ENCODE assay signal across 31 mouse cellular contexts in genomic region chr9:15166896-15167295, GRCm38 (mm10). TPM values are rescaled to one million over a fixed set of nuclear protein-coding genes. Genes with fewer than 3 reads are reported as not detected.
"Had no signal": no experiment of that assay in that cellular context is flagged by ENCODE, and none has a peak within 500 bp of the region (broad histone marks: within the 10 kb centered on the region; RNA-seq: fewer than 3 reads in every experiment).

No protein-coding gene starts in this region.

- H3K9me3 ChIP-seq: embryonic facial prominence, embryonic 12.5 days had no signal

- H3K27ac ChIP-seq: embryonic facial prominence, embryonic 12.5 days; embryonic facial prominence, embryonic 13.5 days; forebrain, embryonic 10.5 days; forebrain, embryonic 12.5 days; forebrain, embryonic 13.5 days; forebrain, embryonic 15.5 days; gastrocnemius, adult 2 months; heart, adult 2 months had no signal

- H3K4me2 ChIP-seq: embryonic facial prominence, embryonic 12.5 days; embryonic facial prominence, embryonic 13.5 days; forebrain, embryonic 12.5 days; forebrain, embryonic 13.5 days; forebrain, embryonic 15.5 days; heart, embryonic 12.5 days had no signal

- H3K9ac ChIP-seq: embryonic facial prominence, embryonic 12.5 days; embryonic facial prominence, embryonic 13.5 days; forebrain, embryonic 12.5 days; forebrain, embryonic 13.5 days; forebrain, embryonic 15.5 days; forebrain, postnatal 0 days; heart, embryonic 12.5 days had no signal

- DNase-seq: cerebellum, adult 2 months; cerebellum, adult 8-10 months; cerebellum, adult 9-10 months; cerebellum, adult 9-11 months; cerebellum, postnatal 10 days; cerebellum, postnatal 14 days; cerebellum, postnatal 25 days; cerebellum, postnatal 36 days; embryo, embryonic 11 days; forebrain, postnatal 0 days; gastrocnemius, adult 2 months; gastrocnemius, postnatal 10 days; gastrocnemius, postnatal 14 days; gastrocnemius, postnatal 25 days; gastrocnemius, postnatal 36 days; heart, adult 2 months had no signal

- ATAC-seq: forebrain, embryonic 13.5 days; forebrain, embryonic 14.5 days; forebrain, embryonic 15.5 days; forebrain, embryonic 16.5 days; forebrain, postnatal 0 days had no signal

- H3K36me3 ChIP-seq: embryonic facial prominence, embryonic 12.5 days; embryonic facial prominence, embryonic 13.5 days; forebrain, embryonic 10.5 days; forebrain, embryonic 12.5 days; forebrain, embryonic 15.5 days; heart, embryonic 12.5 days had no signal

- H3K4me3 ChIP-seq: embryonic facial prominence, embryonic 12.5 days; embryonic facial prominence, embryonic 13.5 days; erythroblast, embryonic 14.5 days; forebrain, embryonic 10.5 days; forebrain, embryonic 12.5 days; forebrain, embryonic 13.5 days; forebrain, embryonic 15.5 days; gastrocnemius, adult 2 months; heart, adult 2 months; heart, embryonic 12.5 days had no signal

- H3K4me1 ChIP-seq: embryonic facial prominence, embryonic 12.5 days; forebrain, embryonic 10.5 days; forebrain, embryonic 12.5 days; forebrain, embryonic 13.5 days; forebrain, embryonic 15.5 days had no signal

- H3K27me3 ChIP-seq: embryonic facial prominence, embryonic 12.5 days; embryonic facial prominence, embryonic 13.5 days; forebrain, embryonic 12.5 days; forebrain, embryonic 13.5 days; forebrain, embryonic 15.5 days; heart, embryonic 12.5 days had no signal

RNA-seq across cellular contexts. Expression of gene Hephl1, which starts 55.0 kb away (rescaled TPM):
- total RNA-seq: common myeloid progenitor, adult 5-6 weeks; forebrain, postnatal 0 days; granulocyte monocyte progenitor cell, adult 5-6 weeks had no signal
- polyA plus RNA-seq: cerebellum, adult 2 months; cortical plate, adult 2 months; embryonic facial prominence, embryonic 11.5 days; embryonic facial prominence, embryonic 12.5 days; erythroblast, embryonic 14.5 days; forebrain, embryonic 10.5 days; forebrain, embryonic 11.5 days; forebrain, embryonic 12.5 days; forebrain, embryonic 13.5 days; forebrain, embryonic 14.5 days; forebrain, embryonic 15.5 days; forebrain, embryonic 16.5 days; forebrain, postnatal 0 days; heart, embryonic 12.5 days had no signal
